Mouse (Mus musculus) E14TG2a.4 (cell line): Measurements from ENCODE around the gene Acta1.

Source experiments
- H3K27me3 ChIP-seq: 2 replicates; pipeline ENCODE4 v1.6.1; 2014; ENCODE audit warnings: low read length, control low read depth; ENCODE audit not compliant: insufficient read depth
- H3K36me3 ChIP-seq: 2 replicates; pipeline ENCODE4 v1.6.1; 2014; ENCODE audit warnings: low read length, control low read depth; ENCODE audit not compliant: insufficient read depth
- H3K4me1 ChIP-seq: replicated peaks from 2 replicates; pipeline ENCODE4 v1.6.1; 2014; ENCODE audit warnings: low read depth, low read length, control low read depth
- H3K4me3 ChIP-seq: replicated peaks from 2 replicates; pipeline ENCODE4 v1.5.1; 2014; ENCODE audit warnings: mild to moderate bottlenecking, low read length
- H3K9me3 ChIP-seq: 2 replicates; pipeline ENCODE4 v1.6.1; 2014; ENCODE audit warnings: low read length, control low read depth
- CTCF ChIP-seq: conservative IDR thresholded peaks from 2 replicates; pipeline ENCODE4 v1.5.1; 2014; ENCODE audit warnings: low read length
- NANOG ChIP-seq: IDR thresholded peaks from 2 replicates; pipeline ENCODE4 v1.6.1; 2014; ENCODE audit warnings: borderline replicate concordance, low read length, mixed read lengths
- POU5F1 ChIP-seq: IDR thresholded peaks from 2 replicates; pipeline ENCODE4 v1.6.1; 2014; ENCODE audit warnings: low read length, borderline replicate concordance

The Acta1 gene

DNA sequence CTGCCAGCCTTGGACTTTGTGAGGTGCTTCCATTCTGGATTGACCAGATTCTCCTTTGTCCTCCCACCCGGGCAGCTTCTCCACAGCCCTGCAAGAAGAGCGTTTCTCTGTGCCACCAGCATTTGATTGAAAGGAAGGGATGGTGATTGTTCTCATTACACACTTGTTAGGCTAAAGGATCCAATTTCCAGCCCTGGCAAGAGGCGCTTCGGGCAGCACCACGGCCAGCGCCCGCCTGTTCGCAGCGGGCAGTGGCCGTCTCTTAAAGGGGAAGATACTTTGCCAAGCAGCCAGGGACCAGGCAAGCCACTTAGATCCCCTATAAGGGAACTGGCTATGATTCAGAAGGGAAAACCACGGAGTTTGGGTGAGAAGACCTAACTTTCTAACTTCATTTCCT lies 3.3 kb downstream of the Acta1 start:
- Histone ChIP-seq H3K9me3 (no peaks in the 10 kb centered on the region), H3K27me3 (peaks cover 63% of the 10 kb centered on the region), H3K36me3 (no peaks in the 10 kb centered on the region), H3K4me1 (peaks cover 32% of the 10 kb centered on the region), H3K4me3 (peak overlapping the region; percentile 74)
- no peak for TF ChIP-seq NANOG
- TF ChIP-seq CTCF = no peak
- no peak for TF ChIP-seq POU5F1

DNA sequence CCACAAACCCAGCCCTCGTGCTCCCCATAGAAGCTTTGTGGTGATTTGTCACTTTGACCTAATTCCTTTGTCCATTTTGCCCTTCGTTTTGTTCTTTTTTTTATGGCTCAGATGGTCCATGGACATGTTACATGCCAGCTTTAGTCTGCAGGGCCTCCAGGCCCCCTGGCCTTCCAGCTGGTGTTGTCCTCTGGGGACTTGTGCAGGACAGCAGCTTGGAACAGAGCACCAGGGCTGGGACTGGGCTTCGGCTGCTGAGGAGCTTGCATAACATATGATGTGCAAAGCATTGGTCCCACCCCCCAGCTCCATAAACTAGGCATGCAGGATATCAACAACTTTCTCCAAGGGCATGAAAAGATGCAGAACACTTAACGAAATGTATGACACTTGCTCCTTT lies 4.8 kb downstream of the Acta1 start:
- Histone ChIP-seq H3K4me3 (no peak overlapping the region), H3K27me3 (peaks cover 71% of the 10 kb centered on the region), H3K36me3 (no peaks in the 10 kb centered on the region), H3K4me1 (peaks cover 34% of the 10 kb centered on the region), H3K9me3 (no peaks in the 10 kb centered on the region)
- no peak for TF ChIP-seq CTCF
- TF ChIP-seq NANOG = no peak
- TF ChIP-seq POU5F1 = no peak

DNA sequence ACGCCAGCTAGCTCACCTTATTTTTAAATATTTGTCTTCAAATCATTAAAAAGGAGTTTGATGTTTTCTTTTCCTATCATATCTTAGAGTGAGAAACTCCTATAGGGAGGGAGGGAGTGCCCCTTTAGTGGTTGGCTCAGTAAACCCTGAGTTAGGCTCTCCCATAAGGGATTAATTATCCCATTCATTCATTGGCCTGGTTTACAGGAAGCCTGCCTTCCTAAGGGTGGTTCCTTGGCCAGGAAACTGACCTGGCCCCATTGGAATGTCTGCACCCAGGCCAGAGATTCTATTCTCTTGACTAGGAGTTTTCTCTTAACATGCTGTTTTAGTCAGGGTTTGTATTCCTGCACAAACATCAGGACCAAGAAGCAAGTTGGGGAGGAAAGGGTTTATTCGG lies 6.6 kb downstream of the Acta1 start:
- TF ChIP-seq NANOG (no peak), POU5F1 (no peak), CTCF (no peak)
- Histone ChIP-seq H3K27me3 (peaks cover 68% of the 10 kb centered on the region), H3K4me1 (peaks cover 26% of the 10 kb centered on the region), H3K4me3 (no peak overlapping the region), H3K9me3 (no peaks in the 10 kb centered on the region), H3K36me3 (no peaks in the 10 kb centered on the region)

DNA sequence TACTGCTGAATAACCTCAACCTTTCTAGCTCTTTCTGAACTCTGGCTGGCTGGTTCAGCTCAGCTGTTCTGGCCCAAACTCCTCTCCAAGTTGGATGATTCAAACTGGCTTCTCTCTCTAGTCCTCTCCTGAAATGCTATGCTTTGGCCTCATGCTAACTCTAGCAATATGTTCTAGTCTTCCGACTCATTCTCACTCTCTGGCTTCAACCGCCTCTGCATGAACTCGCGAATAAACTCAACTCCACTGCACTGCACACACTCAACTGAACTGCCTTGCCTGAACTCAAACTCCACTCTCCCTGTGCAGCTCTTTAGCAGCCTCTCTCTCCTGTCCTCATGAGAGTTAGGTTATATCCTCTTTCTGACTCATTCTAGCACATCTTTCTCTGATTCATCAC lies 7.4 kb downstream of the Acta1 start:
- peaks cover 18% of the 10 kb centered on the region for H3K4me1 ChIP-seq
- no peak for TF ChIP-seq CTCF
- no peak for TF ChIP-seq POU5F1
- TF ChIP-seq NANOG = no peak
- no peaks in the 10 kb centered on the region for H3K36me3 ChIP-seq
- peaks cover 60% of the 10 kb centered on the region for H3K27me3 ChIP-seq
- no peaks in the 10 kb centered on the region for H3K9me3 ChIP-seq
- no peak overlapping the region for H3K4me3 ChIP-seq

DNA sequence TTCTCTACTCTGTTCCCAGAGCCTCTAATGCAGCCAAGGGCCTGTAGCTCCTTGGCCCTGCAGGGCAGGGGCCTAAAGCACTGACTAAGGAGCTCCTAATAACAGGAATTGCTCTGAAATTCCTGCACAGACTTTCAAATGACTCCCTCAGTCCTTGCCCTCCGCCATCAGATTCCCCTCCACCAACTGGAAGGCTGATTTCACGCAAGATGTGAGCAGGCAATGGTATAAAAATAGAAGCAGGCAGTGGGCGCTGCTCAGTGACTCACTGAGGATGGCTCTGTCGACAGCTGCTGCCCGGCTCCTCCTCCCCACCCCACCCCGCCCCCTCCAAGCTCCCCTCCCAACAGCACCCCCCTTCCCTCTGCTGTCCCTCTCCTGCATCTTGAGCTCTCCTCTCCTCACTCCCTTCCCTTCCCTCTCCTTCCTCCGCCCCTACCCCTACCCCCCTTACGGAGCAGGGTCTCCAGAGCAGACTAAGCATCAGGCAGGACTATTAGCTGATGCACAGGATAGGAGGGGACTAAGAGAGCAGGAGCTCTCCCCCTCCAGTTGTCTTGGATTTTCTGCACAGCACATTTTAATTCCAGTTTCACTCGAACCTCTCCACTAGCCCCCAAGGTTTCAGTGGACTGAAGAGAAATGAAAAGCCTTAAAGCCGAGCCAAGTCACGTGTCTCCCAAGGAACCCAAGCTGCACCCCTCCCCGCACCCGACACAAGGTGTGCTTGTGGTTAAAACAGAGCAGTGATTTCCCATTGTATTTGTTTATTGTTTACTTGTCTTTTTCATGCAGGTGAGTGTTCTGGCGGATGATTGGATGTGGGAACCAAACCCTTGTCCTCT lies 9.6 kb downstream of the Acta1 start:
- H3K4me1 ChIP-seq = peaks cover 10% of the 10 kb centered on the region
- no peaks in the 10 kb centered on the region for H3K36me3 ChIP-seq
- H3K27me3 ChIP-seq = peaks cover 40% of the 10 kb centered on the region
- no peak overlapping the region for H3K4me3 ChIP-seq
- no peaks in the 10 kb centered on the region for H3K9me3 ChIP-seq
- TF ChIP-seq POU5F1 (no peak), NANOG (no peak), CTCF (no peak)

DNA sequence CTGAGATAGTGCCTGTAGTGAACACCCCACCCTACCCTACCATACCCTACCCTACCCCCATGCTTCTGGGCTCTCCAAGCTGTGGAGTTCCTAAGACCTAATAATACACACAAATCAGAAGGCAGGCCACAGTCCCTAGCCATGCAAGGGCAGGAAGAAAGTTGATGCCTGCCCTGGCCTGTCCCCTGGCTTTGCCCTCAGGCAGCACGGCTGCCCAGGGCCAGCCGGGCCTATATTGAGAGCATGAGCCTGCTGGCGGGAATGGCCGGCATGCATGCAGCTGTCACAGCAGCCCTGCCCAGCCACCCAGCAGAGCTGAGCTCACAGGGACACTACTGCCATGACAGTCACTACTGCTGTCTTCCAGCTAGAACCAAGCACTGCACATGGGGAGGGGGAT lies 11.5 kb downstream of the Acta1 start:
- Histone ChIP-seq H3K4me3 (no peak overlapping the region), H3K36me3 (no peaks in the 10 kb centered on the region), H3K27me3 (peaks cover 40% of the 10 kb centered on the region), H3K4me1 (peaks cover 10% of the 10 kb centered on the region), H3K9me3 (no peaks in the 10 kb centered on the region)
- TF ChIP-seq POU5F1 (no peak), NANOG (no peak), CTCF (no peak)

DNA sequence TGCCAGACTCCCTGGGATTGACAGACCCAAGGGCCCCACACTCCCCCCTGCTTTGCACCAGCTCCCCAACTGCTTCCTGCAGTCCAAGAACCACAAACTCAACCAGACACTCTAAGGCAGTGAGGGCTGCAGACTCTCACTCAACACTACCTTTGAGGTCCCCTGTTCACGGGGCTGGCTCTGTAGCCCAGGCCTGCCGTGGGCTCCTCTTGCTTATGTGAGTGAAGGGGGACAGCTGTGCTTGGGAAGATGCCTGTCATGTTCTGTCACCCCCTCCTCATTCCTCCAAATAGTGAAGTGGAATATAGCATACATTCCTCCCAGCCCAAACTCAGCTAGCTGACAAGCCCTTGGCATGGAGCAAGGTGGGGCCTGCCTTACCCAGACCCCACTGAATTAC lies 12.1 kb downstream of the Acta1 start:
- H3K9me3 ChIP-seq = no peaks in the 10 kb centered on the region
- H3K4me3 ChIP-seq = no peak overlapping the region
- TF ChIP-seq POU5F1 (no peak), NANOG (no peak), CTCF (no peak)
- H3K4me1 ChIP-seq = peaks cover 10% of the 10 kb centered on the region
- no peaks in the 10 kb centered on the region for H3K36me3 ChIP-seq
- H3K27me3 ChIP-seq = peaks cover 40% of the 10 kb centered on the region

DNA sequence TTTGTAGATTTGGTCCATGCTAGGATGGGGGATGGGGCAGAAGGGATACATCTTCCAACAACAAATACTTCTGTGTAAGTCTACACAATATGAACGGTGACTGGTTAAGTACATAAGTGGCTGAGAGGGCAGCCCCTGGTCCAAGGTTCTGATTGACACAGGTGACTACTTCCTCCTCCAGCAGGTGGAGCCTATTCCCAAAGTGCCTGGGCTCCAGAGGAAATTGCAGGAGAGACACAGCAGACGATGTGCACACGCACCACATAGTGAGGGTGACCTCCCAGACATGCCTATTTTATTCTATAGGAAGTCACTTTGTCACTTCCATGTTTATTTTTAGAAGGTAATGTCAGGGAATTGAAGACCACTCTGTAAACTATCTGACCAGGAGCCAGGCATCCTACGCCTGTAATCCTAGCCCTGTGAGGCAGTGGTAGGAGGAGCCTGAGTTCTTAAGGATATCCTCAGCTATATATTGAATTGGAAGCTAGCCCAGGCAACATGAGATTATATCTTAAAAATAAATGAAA lies 13.7 kb downstream of the Acta1 start:
- no peak for TF ChIP-seq POU5F1
- no peak for TF ChIP-seq CTCF
- TF ChIP-seq NANOG = no peak
- H3K27me3 ChIP-seq = peaks cover 34% of the 10 kb centered on the region
- H3K4me3 ChIP-seq = no peak overlapping the region
- H3K9me3 ChIP-seq = no peaks in the 10 kb centered on the region
- H3K36me3 ChIP-seq = no peaks in the 10 kb centered on the region
- peaks cover 10% of the 10 kb centered on the region for H3K4me1 ChIP-seq

DNA sequence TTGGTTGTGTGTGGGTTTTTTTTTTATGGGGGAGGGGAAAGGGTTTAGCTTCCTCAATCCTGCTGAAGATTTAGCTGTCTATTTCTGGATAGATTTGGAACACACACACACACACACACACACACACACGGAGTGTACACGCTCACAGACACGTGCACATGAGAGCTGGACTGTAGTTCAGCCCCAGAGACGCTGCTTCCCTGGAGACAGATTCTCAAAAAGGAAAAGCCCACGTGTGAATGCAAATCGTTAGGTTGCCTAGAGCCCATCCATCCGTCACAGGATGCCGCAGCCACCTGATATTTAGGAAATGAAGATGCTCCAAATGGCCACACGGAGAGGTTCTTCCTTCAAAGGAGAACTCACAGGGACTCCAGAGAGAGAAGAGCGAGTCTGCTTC lies 14.3 kb downstream of the Acta1 start:
- TF ChIP-seq CTCF = no peak
- no peak for TF ChIP-seq POU5F1
- no peak for TF ChIP-seq NANOG
- Histone ChIP-seq H3K36me3 (no peaks in the 10 kb centered on the region), H3K4me3 (no peak overlapping the region), H3K4me1 (peaks cover 10% of the 10 kb centered on the region), H3K9me3 (no peaks in the 10 kb centered on the region), H3K27me3 (peaks cover 29% of the 10 kb centered on the region)
